Mouse (Mus musculus) megakaryocyte, embryonic 14.5 days (primary cell): ENCODE data around the gene Misp.

Experiments
- FLI1 ChIP-seq: IDR thresholded peaks from 2 replicates; pipeline ENCODE4 v1.6.1; 2012; ENCODE audit warnings: low read length, inconsistent platforms, mixed read lengths
- GATA1 ChIP-seq: IDR thresholded peaks from 3 replicates; pipeline ENCODE4 v1.6.1; 2012; ENCODE audit warnings: mixed read lengths, low read length, inconsistent platforms, borderline replicate concordance

DNA sequence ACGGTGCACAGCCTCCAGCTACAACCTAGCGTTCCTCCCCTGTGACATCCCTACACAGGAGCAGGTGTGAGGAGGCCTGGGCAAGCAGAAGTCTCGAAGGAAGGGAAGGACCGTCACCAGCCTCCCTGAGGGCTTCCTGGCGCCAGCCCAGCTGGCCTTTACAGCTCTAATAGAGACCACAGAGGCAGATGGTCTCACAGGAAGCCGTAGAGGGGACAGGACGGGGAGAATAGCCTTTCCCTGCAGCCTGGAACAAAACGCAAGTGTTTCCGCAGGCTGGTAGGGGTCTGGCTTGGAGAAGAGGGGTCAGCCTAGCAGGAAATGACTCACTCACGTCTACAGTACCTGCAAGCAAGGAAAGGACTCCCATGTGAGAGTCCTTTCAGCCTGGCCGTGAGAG, 13.0 kb upstream of the Misp start:
- no peak for TF ChIP-seq GATA1
- TF ChIP-seq FLI1, result no peak
